Mouse (Mus musculus) urinary bladder, postnatal 36 days (tissue): ENCODE measurements at regions not wholly inside any gene's neighbourhood (a gene's known extent, or its start where the extent isn't known, plus 50 kb on each side); places are given as distances from the start of the nearest gene placed in this dataset.

Experiments
- DNase-seq, 2 experiments: peaks; one replicate each; pipeline ENCODE4 v3.0.0; 2022; ENCODE audit warnings: low spot score in 2 of 2, mixed read lengths in 1 of 2

DNA sequence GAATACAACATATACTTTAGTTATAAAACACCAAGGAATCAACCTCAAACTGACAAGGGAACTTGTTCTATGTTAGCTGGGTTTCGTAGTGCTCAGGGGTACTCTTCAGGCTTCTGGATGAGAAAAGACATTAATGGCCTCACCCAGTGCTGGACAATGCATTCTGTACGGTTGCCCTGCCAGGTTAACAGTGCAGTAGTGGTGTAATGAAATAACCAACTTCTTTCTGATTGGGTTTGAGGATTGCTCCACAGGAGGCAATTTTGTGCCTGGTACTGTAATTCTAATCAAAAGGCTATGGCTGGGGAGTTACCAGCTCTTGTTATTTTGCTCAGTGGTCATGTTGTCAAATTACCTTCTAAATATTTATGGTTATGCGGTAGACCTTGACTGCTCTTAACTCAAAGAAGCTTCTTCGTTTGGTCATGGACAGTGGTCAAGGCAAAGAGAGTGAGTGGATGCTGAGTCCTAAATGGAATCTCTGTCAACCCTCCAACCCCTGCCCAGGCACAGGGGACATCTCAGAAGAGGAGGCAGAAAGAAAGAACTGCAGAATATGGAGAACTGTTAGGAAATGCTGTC, 158.8 kb upstream of the B3gat2 start:
- DNase-seq = no peak

DNA sequence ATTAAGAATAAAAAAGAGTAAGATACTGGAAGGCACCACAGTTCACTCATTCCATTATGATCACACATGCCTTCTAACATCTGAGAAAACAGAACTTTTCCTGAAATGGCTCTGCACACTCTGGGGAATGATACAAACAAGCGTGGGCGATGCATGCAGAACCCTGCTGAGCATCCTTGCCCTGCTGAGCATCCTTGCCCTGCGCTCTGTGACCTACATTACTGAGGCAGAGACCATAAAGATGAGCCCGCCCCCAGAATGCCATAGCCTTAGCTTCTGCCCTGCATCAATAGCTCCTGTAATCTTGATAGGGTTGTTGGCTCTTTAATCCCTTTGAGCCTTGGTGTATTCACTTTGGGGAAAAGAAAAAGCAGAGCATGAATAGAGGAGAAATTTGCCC, 132.2 kb upstream of the B3gat2 start:
- DNase-seq = no peak

DNA sequence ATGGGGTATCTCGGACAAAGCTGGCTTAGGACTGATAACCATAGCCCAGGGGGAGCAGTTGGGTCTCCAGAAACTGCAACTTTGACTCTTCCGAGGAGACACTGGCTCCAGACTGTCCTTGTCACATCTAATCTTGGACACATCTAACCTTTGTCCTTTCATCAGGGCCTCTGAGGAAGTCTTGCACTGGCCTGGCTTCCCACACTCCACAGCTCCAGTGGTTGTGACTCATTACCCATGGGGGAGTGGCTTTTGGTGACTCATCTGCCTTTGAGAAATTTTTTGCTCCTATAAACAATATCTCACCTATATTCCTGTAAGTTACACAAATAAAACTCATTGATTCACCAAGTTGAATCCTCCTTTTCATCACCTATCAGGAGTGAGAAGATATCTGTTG, 116.5 kb upstream of the B3gat2 start:
- no peak for DNase-seq

DNA sequence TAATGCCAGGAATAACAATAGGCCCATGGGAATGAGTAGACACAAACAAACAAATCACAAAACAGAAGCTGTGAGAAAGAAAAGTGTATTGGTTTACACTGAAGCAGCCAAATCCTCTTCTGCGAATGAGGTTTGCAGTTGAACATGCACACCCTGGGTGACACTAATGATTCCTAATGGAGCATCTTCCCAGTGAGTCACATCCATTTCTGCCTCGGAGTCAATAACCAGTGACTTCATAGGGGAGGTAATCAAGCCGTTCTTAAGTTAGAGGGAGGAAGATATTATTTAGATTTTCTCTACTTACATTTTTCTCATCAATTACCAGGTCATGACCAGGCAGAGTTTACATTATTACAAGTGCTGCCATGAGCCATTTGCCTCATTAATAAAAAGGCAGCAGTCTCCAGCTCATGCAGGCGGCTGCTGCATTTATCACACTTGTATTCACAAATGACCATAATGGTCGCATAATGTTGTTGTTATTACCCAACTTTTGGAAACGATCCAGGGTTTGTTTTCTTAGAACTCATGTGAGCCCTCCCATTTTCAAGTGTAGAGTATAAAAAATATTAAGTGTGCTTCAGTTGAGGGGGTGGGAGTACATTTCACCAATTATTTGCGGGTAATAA, 112.6 kb upstream of the B3gat2 start:
- no peak for DNase-seq

DNA sequence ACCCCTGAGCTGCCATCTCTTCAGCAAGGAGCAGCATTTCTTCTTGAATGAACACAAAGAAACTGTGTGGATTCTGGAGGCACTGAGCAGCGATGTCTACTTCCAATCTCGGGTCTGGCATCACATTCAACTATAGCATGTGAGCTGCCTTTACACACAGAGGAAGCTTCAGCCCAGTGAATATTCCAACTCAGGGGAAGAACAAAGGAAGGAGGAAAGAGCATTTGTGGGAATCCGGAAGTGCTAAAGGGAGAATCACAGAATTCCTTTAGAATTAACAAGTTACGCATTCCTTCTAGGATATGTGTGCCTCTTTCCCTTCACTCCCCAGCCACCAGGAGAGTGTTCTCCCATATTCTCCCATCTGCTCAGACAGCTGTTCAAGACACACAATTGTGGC, 111.7 kb upstream of the B3gat2 start:
- DNase-seq = no peak

DNA sequence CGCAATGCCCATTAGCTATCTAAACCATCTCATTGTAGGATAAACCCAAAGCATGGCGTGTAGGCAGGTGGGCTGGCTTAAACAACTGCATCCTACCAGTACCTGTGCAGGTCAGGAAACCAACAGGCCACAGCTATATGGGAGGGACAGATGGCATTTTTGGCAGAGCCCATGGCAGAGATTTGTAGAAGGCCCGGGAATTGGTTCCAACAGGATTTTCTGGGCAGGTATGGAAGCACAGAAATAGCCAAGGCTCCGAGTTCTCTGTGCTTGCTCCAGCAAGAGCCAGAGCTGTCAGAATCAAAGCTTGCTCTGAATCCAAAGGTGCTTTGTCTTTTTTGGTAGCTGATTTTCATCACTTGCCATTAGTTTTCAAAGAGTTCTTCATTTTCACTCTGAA, 107.9 kb upstream of the B3gat2 start:
- DNase-seq = no peak

DNA sequence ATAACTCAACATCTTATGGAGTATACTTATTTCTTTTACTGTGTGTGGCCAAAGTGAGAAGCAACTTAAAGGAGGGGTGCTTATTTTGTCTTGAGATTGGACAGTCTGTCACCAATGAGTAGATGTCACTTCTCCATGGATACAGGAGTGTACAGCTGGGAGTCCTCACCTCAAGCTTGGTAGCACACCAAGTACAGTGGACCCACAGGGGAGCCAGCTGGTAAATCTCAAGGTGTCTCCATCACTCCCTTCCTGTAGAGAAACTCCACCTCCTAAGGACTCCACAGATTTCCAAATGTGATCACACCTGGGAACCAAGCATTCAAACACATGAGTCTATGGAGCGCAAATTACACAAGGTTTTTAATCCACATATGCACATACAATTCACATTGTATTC, 105.8 kb upstream of the B3gat2 start:
- no peak for DNase-seq

DNA sequence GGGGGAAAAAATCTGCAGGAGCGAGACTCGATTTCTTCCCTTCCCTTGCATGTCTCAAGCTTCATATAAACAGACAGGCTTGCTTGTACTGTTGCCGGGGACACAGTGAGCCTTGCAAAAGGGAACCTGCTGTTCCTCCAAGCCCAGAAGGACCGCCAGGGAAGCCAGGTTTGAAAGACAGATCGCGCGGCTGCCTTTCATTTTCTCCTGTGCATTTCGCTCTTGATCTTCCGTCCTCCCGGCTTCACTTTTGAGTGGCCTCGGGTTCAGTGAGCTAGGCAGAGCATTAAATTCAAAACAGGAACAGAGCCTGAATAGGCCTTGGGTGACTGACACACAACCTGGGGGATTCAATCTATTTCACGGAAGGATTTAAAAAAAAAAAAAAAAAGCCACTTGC, 105.3 kb upstream of the B3gat2 start:
- no peak for DNase-seq

DNA sequence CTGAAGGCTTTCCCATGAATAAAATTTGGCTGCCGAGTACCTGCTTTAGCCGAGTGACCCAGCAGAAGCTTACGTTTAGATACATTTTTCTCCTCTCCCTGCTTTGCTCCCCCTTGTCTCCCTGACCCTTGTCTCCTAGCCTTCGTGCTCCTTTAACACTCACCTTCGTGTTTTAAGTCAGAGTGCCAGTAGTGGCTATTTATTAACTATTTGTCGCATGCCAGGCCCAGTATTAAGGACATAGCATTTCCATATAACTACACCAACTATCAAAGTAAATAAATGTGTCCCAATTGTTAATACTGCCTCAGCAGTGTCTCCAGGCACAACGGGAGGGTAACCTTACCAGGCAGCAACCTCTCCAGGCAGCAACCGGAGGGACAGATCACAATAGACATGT, 104.8 kb upstream of the B3gat2 start:
- DNase-seq = no peak

DNA sequence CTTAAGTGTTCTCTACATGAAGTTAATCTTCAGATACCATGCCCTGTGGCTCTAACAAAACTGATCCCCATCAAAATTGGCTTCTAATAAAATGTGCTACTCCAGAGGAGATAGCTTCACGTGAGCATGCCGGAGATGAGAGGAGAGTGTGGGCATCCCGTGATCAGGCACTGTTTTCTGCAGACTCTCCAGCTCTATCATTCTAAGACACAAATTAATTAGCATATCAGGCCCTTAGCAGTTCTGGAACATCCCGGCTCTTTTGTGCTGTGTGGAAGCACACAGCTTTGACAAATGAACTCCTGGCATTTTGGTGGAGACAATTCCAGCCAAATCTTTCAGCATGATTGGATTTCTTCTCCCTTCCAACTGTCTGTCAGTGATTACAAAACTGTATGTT, 91.0 kb upstream of the B3gat2 start:
- no peak for DNase-seq

DNA sequence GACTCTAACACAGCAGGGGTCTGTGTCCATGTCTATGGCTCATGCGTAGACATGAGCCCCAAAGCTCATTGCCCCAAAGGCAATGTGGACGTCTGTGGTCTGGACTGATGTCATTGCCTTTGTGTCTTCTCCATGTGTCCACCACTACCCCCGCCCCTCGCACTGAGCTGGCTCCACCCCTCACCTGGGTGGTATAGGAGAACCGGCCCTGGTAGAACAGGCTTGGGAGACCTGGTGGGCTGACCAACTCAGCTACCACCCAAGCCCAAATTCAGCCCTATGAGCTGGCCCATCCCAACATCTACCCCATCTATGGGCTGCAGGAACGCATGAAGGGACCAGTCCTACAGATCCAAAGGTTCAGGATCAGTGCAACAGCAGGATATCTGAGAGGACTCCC, 87.2 kb upstream of the B3gat2 start:
- no peak for DNase-seq

DNA sequence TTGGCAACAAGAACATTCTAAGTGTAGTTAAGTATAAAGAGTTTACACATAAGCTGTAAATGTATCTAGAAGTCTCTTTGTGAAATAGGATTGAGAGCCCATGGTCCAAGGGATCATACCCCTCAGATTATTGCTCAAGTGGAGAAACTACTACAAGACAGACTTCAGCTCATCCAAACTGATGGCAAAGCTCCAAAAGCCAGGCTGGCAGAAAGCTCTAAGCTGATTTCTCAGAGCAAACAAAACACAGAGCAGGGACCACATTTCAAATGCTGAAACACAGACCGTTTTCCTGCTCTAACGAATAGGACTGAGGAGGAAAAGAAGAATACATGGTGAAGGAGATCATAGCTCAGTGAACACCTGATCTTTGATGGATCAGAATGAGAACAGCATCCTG, 85.3 kb upstream of the B3gat2 start:
- no peak for DNase-seq

DNA sequence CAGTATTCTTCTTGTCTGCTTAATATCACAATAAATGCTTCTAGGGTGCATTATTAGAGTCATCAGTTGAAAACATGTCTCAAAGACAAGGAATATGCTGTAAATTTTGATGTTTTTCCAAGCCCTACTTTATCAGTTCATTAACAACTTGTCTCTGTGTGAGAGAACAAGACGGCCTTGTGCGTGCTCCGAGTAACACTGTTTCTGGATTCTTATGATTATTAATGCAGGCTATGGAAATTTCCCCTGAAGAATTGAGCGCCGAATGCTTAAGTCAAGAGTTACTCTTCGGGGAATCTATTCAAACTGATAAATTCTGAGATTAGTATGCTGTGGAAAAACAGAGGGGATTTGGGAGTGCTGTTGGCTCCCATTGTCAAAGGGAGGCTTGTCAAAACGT, 72.2 kb upstream of the B3gat2 start:
- DNase-seq = no peak

DNA sequence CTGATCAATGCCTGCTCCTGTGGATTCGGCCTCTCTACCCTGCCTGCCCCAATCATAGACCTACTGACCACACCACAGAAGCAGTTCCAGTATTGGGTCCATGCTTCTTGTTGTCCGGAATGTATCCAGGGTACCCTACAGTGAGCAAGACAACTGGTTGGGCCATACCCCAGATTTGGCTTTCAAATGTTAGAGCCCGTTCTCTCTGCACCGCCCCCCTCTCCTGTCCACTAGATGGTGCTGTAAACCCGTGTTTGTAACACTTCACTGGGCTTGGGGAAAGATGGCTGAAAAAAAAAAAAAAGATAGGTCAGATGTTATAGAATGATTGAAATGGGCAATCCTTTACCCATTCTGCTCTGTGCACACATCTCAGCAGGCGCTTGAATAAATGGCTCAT, 56.1 kb upstream of the B3gat2 start:
- DNase-seq = peak in 1 of 2 experiments; percentile 7

DNA sequence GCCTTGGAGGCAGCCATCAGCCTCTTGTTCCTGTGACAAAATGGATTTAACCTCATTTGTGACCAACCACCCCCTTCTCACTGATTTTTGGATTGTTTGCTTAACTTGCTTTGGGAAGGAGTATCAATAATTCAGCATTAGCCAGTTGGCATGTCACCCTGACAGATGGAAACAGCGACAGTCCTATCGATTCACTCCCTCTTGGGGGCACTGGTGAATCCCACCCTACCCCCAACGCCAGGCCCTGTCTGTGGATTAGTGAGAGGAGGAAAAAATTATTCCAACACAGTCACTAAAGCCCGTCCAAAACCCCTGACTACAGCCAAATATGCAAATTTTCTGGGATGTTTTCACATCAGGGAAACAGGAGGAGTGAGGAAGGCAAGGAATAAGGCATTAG, 55.1 kb upstream of the B3gat2 start:
- DNase-seq = no peak
